Mouse (Mus musculus) MEL (cell line): ENCODE measurements around the gene Ptcd2. TPM values are rescaled to one million over a fixed set of nuclear protein-coding genes. Genes with fewer than 3 reads are reported as not detected.

Source experiments
- DNase-seq: peaks from one replicate; pipeline ENCODE4 v3.0.0; 2011; ENCODE audit warnings: low read depth, low spot score
- H3K27ac ChIP-seq: 2 replicates; pipeline ENCODE4 v1.5.1; 2012; ENCODE audit warnings: low read depth, mild to moderate bottlenecking, control low read depth, low read length, moderate library complexity; ENCODE audit not compliant: control insufficient read depth
- H3K27me3 ChIP-seq, 2 experiments: fragments of 150-350 bp in 1 of 2; sonication (generic) in 1 of 2; 2 replicates each; pipeline ENCODE4 v1.6.1; 2012; ENCODE audit warnings: low read length in 2 of 2, mild to moderate bottlenecking in 2 of 2, improper control_type of control experiment in 1 of 2, moderate library complexity in 1 of 2; ENCODE audit not compliant: insufficient read depth in 2 of 2, control insufficient read depth in 1 of 2
- H3K36me3 ChIP-seq, 2 experiments: 2 replicates each; pipeline ENCODE4 v1.6.1; 2012 to 2014; ENCODE audit warnings: low read length in 2 of 2, improper control_type of control experiment in 1 of 2, inconsistent platforms in 1 of 2, mild to moderate bottlenecking in 1 of 2; ENCODE audit not compliant: insufficient read depth in 2 of 2, control insufficient read depth in 1 of 2
- H3K4me1 ChIP-seq, 2 experiments: fragments of 150-350 bp in 1 of 2; sonication (generic) in 1 of 2; 2 replicates each; pipeline ENCODE4 v1.6.1; 2012; ENCODE audit warnings: low read length in 2 of 2, improper control_type of control experiment in 1 of 2, mild to moderate bottlenecking in 1 of 2; ENCODE audit not compliant: insufficient read depth in 2 of 2, control insufficient read depth in 1 of 2
- H3K4me3 ChIP-seq, 2 experiments: fragments of 150-350 bp in 1 of 2; sonication (generic) in 1 of 2; 2 replicates each; pipeline ENCODE4 v1.5.1; 2012; ENCODE audit warnings: low read depth in 2 of 2, low read length in 2 of 2, mild to moderate bottlenecking in 2 of 2, moderate library complexity in 2 of 2, control low read depth in 1 of 2, improper control_type of control experiment in 1 of 2; ENCODE audit not compliant: control insufficient read depth in 1 of 2, insufficient read depth in 1 of 2
- H3K79me2 ChIP-seq: 2 replicates; pipeline ENCODE4 v1.6.1; 2012; ENCODE audit warnings: mild to moderate bottlenecking, low read length, moderate library complexity; ENCODE audit not compliant: control insufficient read depth, poor library complexity, insufficient read depth
- H3K9ac ChIP-seq: 2 replicates; pipeline ENCODE4 v1.6.1; 2012; ENCODE audit warnings: low read depth, mild to moderate bottlenecking, control low read depth, low read length, moderate library complexity; ENCODE audit not compliant: control insufficient read depth, poor library complexity, severe bottlenecking
- H3K9me3 ChIP-seq: fragments of 150-350 bp; sonication (generic); replicated peaks from 2 replicates; pipeline ENCODE4 v1.6.1; 2012; ENCODE audit warnings: mild to moderate bottlenecking, low read length, improper control_type of control experiment, moderate library complexity; ENCODE audit not compliant: insufficient read depth
- BHLHE40 ChIP-seq: IDR thresholded peaks from 2 replicates; pipeline ENCODE4 v1.6.1; 2012; ENCODE audit warnings: low read depth, mild to moderate bottlenecking, inconsistent platforms, low read length, improper control_type of control experiment, borderline replicate concordance
- CTCF ChIP-seq, 3 experiments: IDR thresholded peaks in 2 of 3; conservative IDR thresholded peaks in 1 of 3; 2 replicates each; pipeline ENCODE4 v1.5.1; 2011 to 2012; ENCODE audit warnings: low read length in 3 of 3, low read depth in 2 of 3, mild to moderate bottlenecking in 2 of 3, improper control_type of control experiment in 1 of 3, inconsistent platforms in 1 of 3, mixed read lengths in 1 of 3, moderate library complexity in 1 of 3; ENCODE audit not compliant: control insufficient read depth in 1 of 3, insufficient read depth in 1 of 3, poor library complexity in 1 of 3, severe bottlenecking in 1 of 3
- ELF1 ChIP-seq: IDR thresholded peaks from 2 replicates; pipeline ENCODE4 v1.6.1; 2014; ENCODE audit warnings: low read depth, mild to moderate bottlenecking, inconsistent platforms, low read length, improper control_type of control experiment, moderate library complexity
- EP300 ChIP-seq, 2 experiments: IDR thresholded peaks; 2 replicates each; pipeline ENCODE4 v1.6.1; 2011; ENCODE audit warnings: improper control_type of control experiment in 2 of 2, low read length in 2 of 2, low read depth in 1 of 2, mild to moderate bottlenecking in 1 of 2
- GABPA ChIP-seq: IDR thresholded peaks from 2 replicates; pipeline ENCODE4 v1.6.1; 2012; ENCODE audit warnings: low read depth, mild to moderate bottlenecking, inconsistent platforms, low read length, improper control_type of control experiment, moderate library complexity
- GATA1 ChIP-seq: IDR thresholded peaks from 2 replicates; pipeline ENCODE4 v1.6.1; 2011; ENCODE audit warnings: low read depth, low read length, improper control_type of control experiment
- JUND ChIP-seq: IDR thresholded peaks from 2 replicates; pipeline ENCODE4 v1.6.1; 2011; ENCODE audit warnings: low read depth, mild to moderate bottlenecking, improper control_type of control experiment, low read length
- KAT2A ChIP-seq: conservative IDR thresholded peaks from 2 replicates; pipeline ENCODE4 v1.6.1; 2012; ENCODE audit warnings: low read depth, low read length, improper control_type of control experiment, inconsistent platforms
- NRF1 ChIP-seq: IDR thresholded peaks from 2 replicates; pipeline ENCODE4 v1.6.1; 2014; ENCODE audit warnings: low read depth, mild to moderate bottlenecking, inconsistent platforms, low read length, improper control_type of control experiment, moderate library complexity; ENCODE audit not compliant: poor library complexity, insufficient read depth, severe bottlenecking
- POLR2AphosphoS2 ChIP-seq: IDR thresholded peaks from 2 replicates; pipeline ENCODE4 v1.6.1; 2011; ENCODE audit warnings: low read length, improper control_type of control experiment
- POLR2AphosphoS5 ChIP-seq: IDR thresholded peaks from 2 replicates; pipeline ENCODE4 v1.6.1; 2012; ENCODE audit warnings: low read depth, borderline replicate concordance, mild to moderate bottlenecking, inconsistent platforms, low read length, moderate library complexity, mixed read lengths
- RAD21 ChIP-seq: IDR thresholded peaks from 2 replicates; pipeline ENCODE4 v1.6.1; 2011; ENCODE audit warnings: mild to moderate bottlenecking, low read depth, low read length, improper control_type of control experiment
- RCOR1 ChIP-seq: IDR thresholded peaks from 2 replicates; pipeline ENCODE4 v1.6.1; 2012; ENCODE audit warnings: low read depth, mild to moderate bottlenecking, inconsistent platforms, low read length, improper control_type of control experiment
- SIN3A ChIP-seq: IDR thresholded peaks from 2 replicates; pipeline ENCODE4 v1.6.1; 2012; ENCODE audit warnings: low read length, improper control_type of control experiment, inconsistent platforms
- TCF12 ChIP-seq: IDR thresholded peaks from 2 replicates; pipeline ENCODE4 v1.6.1; 2014; ENCODE audit warnings: low read depth, mild to moderate bottlenecking, inconsistent platforms, low read length, improper control_type of control experiment, moderate library complexity
- UBTF ChIP-seq: IDR thresholded peaks from 2 replicates; pipeline ENCODE4 v1.6.1; 2012; ENCODE audit warnings: low read depth, mild to moderate bottlenecking, inconsistent platforms, low read length, improper control_type of control experiment, moderate library complexity, borderline replicate concordance; ENCODE audit not compliant: insufficient read depth
- ZNF384 ChIP-seq: IDR thresholded peaks from 2 replicates; pipeline ENCODE4 v1.6.1; 2012; ENCODE audit warnings: low read depth, mild to moderate bottlenecking, inconsistent platforms, low read length, improper control_type of control experiment
- polyA plus RNA-seq, 2 experiments: library from polyadenylated mRNA; stranded (reverse) in 1 of 2; unstranded in 1 of 2; fragments of >175 nt in 1 of 2; fragments of >200 nt in 1 of 2; gene quantifications; 2 replicates each; pipeline versions ENCODE4 v1.2.1 to v1.2.4; 2012; ENCODE audit warnings: low replicate concordance in 2 of 2, low read depth in 1 of 2; ENCODE audit not compliant: insufficient read length in 2 of 2, insufficient read depth in 1 of 2, missing spikeins in 1 of 2
- total RNA-seq: library from RNA; depleted of rRNA; stranded (reverse); fragments of 300-350 nt; gene quantifications from 2 replicates; pipeline ENCODE4 v1.2.3, GENCODE M21; 2012

Ptcd2 gene
- total and polyA plus RNA-seq, 3 experiments = 42.9 to 55.3 TPM; not detected in 1

DNA sequence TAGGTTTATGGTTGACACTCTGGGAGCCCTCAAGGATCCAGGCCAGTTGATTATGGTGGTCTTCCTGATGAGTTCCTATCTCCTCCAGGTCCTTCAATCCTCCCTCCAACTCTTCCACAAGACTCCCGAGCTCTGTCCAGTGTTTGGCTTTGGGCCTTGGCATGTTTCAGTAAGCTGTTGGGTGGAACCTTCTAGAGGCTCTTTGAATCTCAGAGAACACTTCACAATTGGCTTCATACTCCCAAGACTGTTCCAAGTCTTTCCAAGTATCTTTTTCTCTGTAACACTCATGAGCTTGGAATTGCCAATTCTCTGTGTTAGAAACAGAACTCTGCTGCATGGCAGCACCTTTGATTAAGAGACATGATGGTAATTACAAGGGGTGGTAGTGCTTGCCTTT, 39.3 kb downstream of the Ptcd2 start:
- Histone ChIP-seq H3K9me3 (no peaks in the 10 kb centered on the region), H3K9ac (no peak overlapping the region), H3K4me3 (no peak overlapping the region), H3K27me3 (no peaks in the 10 kb centered on the region; a peak in 1 of 4 replicates), H3K4me1 (no peaks in the 10 kb centered on the region), H3K36me3 (no peaks in the 10 kb centered on the region), H3K79me2 (no peaks in the 10 kb centered on the region), H3K27ac (no peak overlapping the region)
- no peak for DNase-seq
- TF ChIP-seq GATA1 (no peak), SIN3A (no peak), RAD21 (no peak), BHLHE40 (no peak), POLR2AphosphoS2 (no peak), UBTF (no peak), JUND (no peak), EP300 (IDR thresholded peaks at IDR 0.05; ENCODE audit: low read depth in 1 of 2, low read length in 2 of 2) (no peak), ZNF384 (no peak), CTCF (IDR thresholded peaks at IDR 0.05 in 2 of 3, conservative IDR thresholded peaks at IDR 0.05 in 1 of 3; ENCODE audit: control insufficient read depth in 1 of 3, insufficient read depth in 1 of 3, low read depth in 2 of 3, low read length in 3 of 3, poor library complexity in 1 of 3, severe bottlenecking in 1 of 3) (no peak)

- no peaks in the 10 kb centered on the region for H3K4me1 ChIP-seq
- TF ChIP-seq KAT2A (no peak), RCOR1 (no peak), NRF1 (no peak), GABPA (no peak), SIN3A (no peak), TCF12 (no peak), ELF1 (no peak), POLR2AphosphoS5 (no peak), EP300 (IDR thresholded peaks at IDR 0.05; ENCODE audit: low read depth in 1 of 2, low read length in 2 of 2) (no peak)
Observed at GRCm38 (mm10) chr13:99304365-99304764, 40.1 kb downstream of the Ptcd2 start.

More at GRCm38 (mm10) chr13:99304365-99304764, 40.1 kb downstream of the Ptcd2 start:
- no peak overlapping the region for H3K9ac ChIP-seq
- no peak for DNase-seq
- no peaks in the 10 kb centered on the region for H3K9me3 ChIP-seq
- H3K79me2 ChIP-seq = no peaks in the 10 kb centered on the region
- H3K4me3 ChIP-seq = no peak overlapping the region
- H3K27ac ChIP-seq = no peak overlapping the region
- no peaks in the 10 kb centered on the region for H3K36me3 ChIP-seq
- no peaks in the 10 kb centered on the region; a peak in 1 of 4 replicates for H3K27me3 ChIP-seq
